Comparison of ENCODE assay signal across 21 mouse cellular contexts in genomic region chr8:116991241-116991640, GRCm38 (mm10). TPM values are rescaled to one million over a fixed set of nuclear protein-coding genes. Genes with fewer than 3 reads are reported as not detected.
A peak's percentile ranks its signal among the peaks of the same experiment; 100 is the strongest.
DNase-seq lines count a peak whose midpoint lies in the region; ATAC-seq and TF ChIP-seq lines count a peak whose summit lies in the region.
"Had no signal": no experiment of that assay in that cellular context is flagged by ENCODE, and none has a peak within 500 bp of the region (broad histone marks: within the 10 kb centered on the region; RNA-seq: fewer than 3 reads in every experiment).

No protein-coding gene starts in this region.

- H3K27me3 ChIP-seq in C2C12 (ENCODE audit: control insufficient read depth, insufficient read depth, insufficient read length) = no peaks in the 10 kb centered on the region
- H3K27me3 ChIP-seq in kidney, embryonic 16.5 days (ENCODE audit: insufficient read depth, low read length) = no peaks in the 10 kb centered on the region
- H3K27me3 ChIP-seq in liver, embryonic 15.5 days = peaks cover 6% of the 10 kb centered on the region
- H3K27me3 ChIP-seq: limb, embryonic 12.5 days; midbrain, embryonic 15.5 days; Patski had no signal

- 84% methylated on average over 8 of the region's 8 CpGs for WGBS in kidney, embryonic 16.5 days
- 76% methylated on average over 8 of the region's 8 CpGs for WGBS in liver, embryonic 15.5 days (ENCODE audit: insufficient replicate concordance)

- H3K9ac ChIP-seq in kidney, embryonic 16.5 days (replicated peaks; ENCODE audit: low read length) = no peak overlapping the region
- H3K9ac ChIP-seq in liver, embryonic 15.5 days = no peak overlapping the region
- H3K9ac ChIP-seq: limb, embryonic 12.5 days; midbrain, embryonic 15.5 days had no signal

- H3K79me2 ChIP-seq in C2C12 (ENCODE audit: control insufficient read depth, insufficient read depth) = peaks cover 51% of the 10 kb centered on the region

- peak; percentile 32 for DNase-seq in kidney, adult 18-20 months
- DNase-seq in kidney, adult 11 months = no peak
- DNase-seq in adrenal gland, postnatal 14 days = no peak
- no peak for DNase-seq in thymus, postnatal 10 days (ENCODE audit: low spot score in 2 of 2)
- no peak for DNase-seq in heart, adult 9 months (ENCODE audit: low spot score in 2 of 2)
- DNase-seq: cerebellum, adult 11-12 months; cerebellum, postnatal 36 days; gastrocnemius, postnatal 10 days; heart, adult 2 months; lung, postnatal 36 days; right cerebral cortex, postnatal 14 days; thymus, adult 2 months had no signal

- no peak overlapping the region for H3K27ac ChIP-seq in kidney, embryonic 16.5 days (ENCODE audit: low read length)
- H3K27ac ChIP-seq in liver, embryonic 15.5 days (replicated peaks) = 0 out of 2 replicates have a peak overlapping the region, but pooled peaks have one; percentile 25
- H3K27ac ChIP-seq: embryonic facial prominence, embryonic 10.5 days; heart, adult 2 months; hindbrain, embryonic 14.5 days; limb, embryonic 12.5 days; midbrain, embryonic 15.5 days had no signal

- peak overlapping the region; percentile 87 for H3K4me2 ChIP-seq in kidney, embryonic 16.5 days (replicated peaks; ENCODE audit: low read depth, low read length)
- peak overlapping the region; percentile 92 for H3K4me2 ChIP-seq in liver, embryonic 15.5 days
- H3K4me2 ChIP-seq: hindbrain, embryonic 14.5 days; midbrain, embryonic 15.5 days had no signal

- peaks cover 24% of the 10 kb centered on the region for H3K36me3 ChIP-seq in C2C12 (ENCODE audit: control insufficient read depth, insufficient read depth)
- peaks cover 11% of the 10 kb centered on the region; the same call in 1 of the 2 replicates for H3K36me3 ChIP-seq in kidney, embryonic 16.5 days (ENCODE audit: insufficient read depth, low read length)
- H3K36me3 ChIP-seq in liver, embryonic 15.5 days (replicated peaks) = peaks cover 18% of the 10 kb centered on the region; the same call in 1 of the 2 replicates
- H3K36me3 ChIP-seq: midbrain, embryonic 15.5 days had no signal

- peaks cover 25% of the 10 kb centered on the region for H3K79me3 ChIP-seq in C2C12 (ENCODE audit: low read depth)

- H3K9me3 ChIP-seq in kidney, embryonic 16.5 days (ENCODE audit: low read length) = no peaks in the 10 kb centered on the region
- H3K9me3 ChIP-seq in liver, embryonic 15.5 days (replicated peaks) = no peaks in the 10 kb centered on the region
- H3K9me3 ChIP-seq: embryonic facial prominence, embryonic 10.5 days; limb, embryonic 12.5 days; midbrain, embryonic 15.5 days had no signal

- H3K4me3 ChIP-seq in C2C12 (ENCODE audit: insufficient read depth, poor library complexity, severe bottlenecking) = no peak overlapping the region
- H3K4me3 ChIP-seq in kidney, embryonic 16.5 days (ENCODE audit: low read length) = 0 out of 2 replicates have a peak overlapping the region, but pooled peaks have one; percentile 63
- no peak overlapping the region for H3K4me3 ChIP-seq in liver, embryonic 15.5 days (replicated peaks)
- H3K4me3 ChIP-seq: erythroblast, embryonic 14.5 days; heart, adult 2 months had no signal

- no peak for TF ChIP-seq CTCF in C2C12 (IDR thresholded peaks at IDR 0.05; ENCODE audit: control insufficient read depth, insufficient read depth, insufficient read length)

- ATAC-seq in kidney, embryonic 16.5 days (ENCODE audit: low FRiP score, low TSS enrichment) = no peak
- no peak for ATAC-seq in liver, embryonic 15.5 days (ENCODE audit: insufficient read depth)
- ATAC-seq: midbrain, embryonic 15.5 days; Patski had no signal

- peaks cover 9% of the 10 kb centered on the region; the same call in 1 of the 2 replicates for H3K4me1 ChIP-seq in kidney, embryonic 16.5 days (ENCODE audit: insufficient read depth, low read length)
- H3K4me1 ChIP-seq in liver, embryonic 15.5 days (replicated peaks) = peaks cover 29% of the 10 kb centered on the region

- H3ac ChIP-seq in C2C12 (ENCODE audit: control insufficient read depth, insufficient read length, low read depth) = peak overlapping the region; percentile 23

TF ChIP-seq in C2C12, 6 proteins besides CTCF, POLR2A, EP300 and RAD21:
- TF ChIP-seq MYOD1 (IDR thresholded peaks at IDR 0.05; ENCODE audit: control insufficient read depth, insufficient read length, low read depth) = no peak
- no peak for TF ChIP-seq FOSL1 (IDR thresholded peaks at IDR 0.05; ENCODE audit: insufficient read depth, low read length, poor library complexity, severe bottlenecking)
- TF ChIP-seq MYOG (IDR thresholded peaks at IDR 0.05; ENCODE audit: control insufficient read depth, extremely low read depth, insufficient read length) = no peak
- no peak for TF ChIP-seq CEBPB (IDR thresholded peaks at IDR 0.05; ENCODE audit: low read depth)
- no peak for TF ChIP-seq MAX (IDR thresholded peaks at IDR 0.05)
- no peak for TF ChIP-seq USF1 (IDR thresholded peaks at IDR 0.05; ENCODE audit: low read depth)

RNA-seq across cellular contexts. Expression of gene Gcsh, which starts 2.1 kb away (rescaled TPM):
- 27.6 TPM for polyA plus RNA-seq in C2C12 (2012; fragmentation: generic; extraction: Trizol)
- polyA plus RNA-seq in kidney, embryonic 16.5 days (2015; fragmentation: Nextera tagmentation; extraction: Ambion mirVana) = 191 and 203 TPM in 2 replicates
- polyA plus RNA-seq in liver, embryonic 15.5 days (2015; fragmentation: Nextera tagmentation; extraction: Ambion mirVana) = 85.5 and 94.5 TPM in 2 replicates
- 138 and 149 TPM in 2 replicates for total RNA-seq in adrenal gland, postnatal 14 days (2021)

RNA-seq across cellular contexts. Expression of gene 1700030J22Rik, which starts 12.5 kb away (rescaled TPM):
- polyA plus RNA-seq in C2C12 (2012; fragmentation: generic; extraction: Trizol) = 0.69 TPM
- 2.6 and 2.7 TPM in 2 replicates for polyA plus RNA-seq in kidney, embryonic 16.5 days (2015; fragmentation: Nextera tagmentation; extraction: Ambion mirVana)
- polyA plus RNA-seq in liver, embryonic 15.5 days (2015; fragmentation: Nextera tagmentation; extraction: Ambion mirVana) = 0.48 and 0.51 TPM in 2 replicates
- 1.0 and 1.3 TPM in 2 replicates for total RNA-seq in adrenal gland, postnatal 14 days (2021)

RNA-seq across cellular contexts. Expression of gene Atmin, which starts 48.0 kb away (rescaled TPM):
- polyA plus RNA-seq in C2C12 (2012; fragmentation: generic; extraction: Trizol) = 5.8 TPM
- polyA plus RNA-seq in kidney, embryonic 16.5 days (2015; fragmentation: Nextera tagmentation; extraction: Ambion mirVana) = 12.0 and 12.9 TPM in 2 replicates
- polyA plus RNA-seq in liver, embryonic 15.5 days (2015; fragmentation: Nextera tagmentation; extraction: Ambion mirVana) = 3.6 and 3.7 TPM in 2 replicates
- total RNA-seq in adrenal gland, postnatal 14 days (2021) = 17.7 and 20.2 TPM in 2 replicates
